Mouse (Mus musculus) neural tube, embryonic 11.5 days (tissue): Measurements from ENCODE around the gene Ephb2. TPM values are rescaled to one million over a fixed set of nuclear protein-coding genes. Genes with fewer than 3 reads are reported as not detected.

ENCODE experiments used
- ATAC-seq: fragments of 200-750 bp; cut with Nextera tagmentation; 2 replicates; pipeline ENCODE4 v1.8.0; 2017; ENCODE audit warnings: moderate number of reproducible peaks, mild to moderate bottlenecking, moderate TSS enrichment, moderate library complexity; ENCODE audit not compliant: insufficient read depth, low FRiP score, low TSS enrichment
- DNase-seq: peaks from one replicate; pipeline ENCODE4 v3.0.0-alpha.2; 2015; ENCODE audit warnings: low spot score
- H3K27ac ChIP-seq: fragments of 300-500 bp; sonication (generic); 2 replicates; pipeline ENCODE4 v1.5.1; 2014; ENCODE audit warnings: low read depth, mild to moderate bottlenecking, low read length
- H3K27me3 ChIP-seq: fragments of 300-500 bp; sonication (generic); 2 replicates; pipeline ENCODE4 v1.6.1; 2014; ENCODE audit warnings: mild to moderate bottlenecking, low read length, mixed read lengths; ENCODE audit not compliant: control insufficient read depth, insufficient read depth
- H3K36me3 ChIP-seq: fragments of 300-500 bp; sonication (generic); 2 replicates; pipeline ENCODE4 v1.6.1; 2014; ENCODE audit warnings: mild to moderate bottlenecking, low read length, moderate library complexity, mixed read lengths; ENCODE audit not compliant: control insufficient read depth, insufficient read depth
- H3K4me1 ChIP-seq: fragments of 300-500 bp; sonication (generic); 2 replicates; pipeline ENCODE4 v1.6.1; 2014; ENCODE audit warnings: low read length, mixed read lengths; ENCODE audit not compliant: control insufficient read depth, insufficient read depth
- H3K4me2 ChIP-seq: fragments of 300-500 bp; sonication (generic); 2 replicates; pipeline ENCODE4 v1.6.1; 2014; ENCODE audit warnings: low read depth, mild to moderate bottlenecking, moderate library complexity
- H3K4me3 ChIP-seq: fragments of 300-500 bp; sonication (generic); 2 replicates; pipeline ENCODE4 v1.5.1; 2014; ENCODE audit warnings: low read depth, low read length
- H3K9ac ChIP-seq: fragments of 300-500 bp; sonication (generic); 2 replicates; pipeline ENCODE4 v1.6.1; 2014; ENCODE audit warnings: mild to moderate bottlenecking, low read length
- H3K9me3 ChIP-seq: fragments of 300-500 bp; sonication (generic); 2 replicates; pipeline ENCODE4 v1.6.1; 2016; ENCODE audit warnings: low read length; ENCODE audit not compliant: control insufficient read depth
- WGBS: fragments of 180-500 bp; shearing (Covaris S2); extraction: QIAGEN DNeasy Blood & Tissue Kit; methylation state at CpG from one replicate; pipeline ENCODE4 v1.1.7; 2014; 5-methylcytosine and 5-hydroxymethylcytosine counted together
- polyA plus RNA-seq: library from polyadenylated mRNA; unstranded; fragments of >200 nt; fragmentation: Nextera tagmentation; extraction: Ambion mirVana; gene quantifications from 2 replicates; pipeline ENCODE4 v1.2.1, GENCODE M21; 2014

Ephb2 gene
- polyA plus RNA-seq, 1 experiment from 2014 or later = 20.4 TPM

DNA sequence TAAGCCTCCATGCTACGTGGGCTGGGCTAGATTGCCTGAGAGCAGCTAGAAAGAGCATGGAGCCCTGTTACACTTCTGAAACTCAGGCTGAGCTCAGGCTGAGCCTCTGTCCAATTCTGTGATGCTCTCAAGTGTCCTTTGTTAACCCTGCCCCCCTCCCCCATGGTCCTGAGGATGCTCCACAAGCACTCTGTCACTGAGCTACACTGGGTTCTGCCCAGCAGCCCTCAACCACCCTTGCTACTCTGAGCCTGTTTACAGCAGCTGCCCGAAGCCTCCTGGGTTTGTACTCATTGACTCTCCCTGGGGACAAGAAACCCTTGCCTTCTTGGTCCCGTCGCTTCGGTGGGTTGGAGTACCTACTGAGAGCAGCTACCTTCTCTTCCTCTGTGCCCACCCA lies 63.5 kb downstream of the Ephb2 start:
- DNase-seq (no peak), ATAC-seq (no peak)
- peaks cover 42% of the 10 kb centered on the region for H3K4me1 ChIP-seq
- no peak overlapping the region for H3K9ac ChIP-seq
- H3K27me3 ChIP-seq = no peaks in the 10 kb centered on the region
- H3K36me3 ChIP-seq = peaks cover 4% of the 10 kb centered on the region; the same call in 1 of the 2 replicates
- H3K9me3 ChIP-seq = no peaks in the 10 kb centered on the region
- WGBS = 64% methylated on average over 5 of the region's 5 CpGs
- no peak overlapping the region for H3K4me2 ChIP-seq
- 0 out of 2 replicates have a peak overlapping the region, but pooled peaks have one; percentile 9 for H3K27ac ChIP-seq
- H3K4me3 ChIP-seq = no peak overlapping the region

DNA sequence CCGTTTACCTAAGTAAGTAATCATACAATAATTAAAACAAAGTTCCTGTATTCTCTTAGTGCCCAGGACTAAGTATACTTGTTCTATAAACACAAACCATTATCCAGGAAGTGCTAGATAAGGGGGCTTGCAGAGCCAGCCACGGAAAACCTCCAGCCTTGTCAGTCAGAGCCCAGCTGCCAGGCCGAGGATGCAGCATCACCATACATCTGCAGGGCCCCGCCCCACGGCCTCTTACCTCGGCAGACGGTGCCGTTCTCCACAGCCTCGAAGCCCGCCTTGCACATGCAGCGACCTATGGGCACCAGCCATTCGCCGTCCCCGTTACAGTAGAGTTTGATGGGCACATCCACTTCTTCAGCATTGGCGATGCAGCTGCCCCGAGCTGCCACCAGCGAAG lies 65.1 kb downstream of the Ephb2 start:
- no peak overlapping the region for H3K27ac ChIP-seq
- no peak overlapping the region for H3K4me3 ChIP-seq
- no peaks in the 10 kb centered on the region for H3K9me3 ChIP-seq
- peaks cover 4% of the 10 kb centered on the region; the same call in 1 of the 2 replicates for H3K36me3 ChIP-seq
- peaks cover 27% of the 10 kb centered on the region for H3K4me1 ChIP-seq
- no peak overlapping the region for H3K9ac ChIP-seq
- no peak for DNase-seq
- no peaks in the 10 kb centered on the region for H3K27me3 ChIP-seq
- H3K4me2 ChIP-seq = no peak overlapping the region
- no peak for ATAC-seq
- WGBS = 94% methylated on average over 17 of the region's 17 CpGs

DNA sequence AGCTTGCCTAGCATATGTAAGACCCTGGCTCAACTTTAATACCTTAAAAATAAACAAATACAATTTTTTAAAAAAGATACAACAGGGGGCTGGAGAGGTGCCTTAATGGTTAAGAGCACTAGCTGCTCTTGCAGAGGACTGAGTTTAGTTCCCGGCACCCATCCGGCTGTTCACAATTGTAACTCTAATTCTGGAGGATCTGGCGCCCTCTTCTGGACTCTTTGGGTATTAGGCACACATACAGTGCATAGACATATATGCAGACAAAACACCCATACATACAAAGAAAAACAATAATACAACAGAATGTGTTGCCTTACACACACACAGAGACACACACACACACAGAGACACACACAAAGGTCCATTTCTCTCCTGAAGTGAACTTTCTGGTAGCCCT lies 67.3 kb downstream of the Ephb2 start:
- DNase-seq = no peak
- ATAC-seq = no peak
- 92% methylated on average over 3 of the region's 3 CpGs for WGBS
- H3K9me3 ChIP-seq = no peaks in the 10 kb centered on the region
- H3K27me3 ChIP-seq = no peaks in the 10 kb centered on the region
- H3K4me3 ChIP-seq = no peak overlapping the region
- no peak overlapping the region for H3K9ac ChIP-seq
- peaks cover 4% of the 10 kb centered on the region; the same call in 1 of the 2 replicates for H3K36me3 ChIP-seq
- no peak overlapping the region for H3K27ac ChIP-seq
- H3K4me2 ChIP-seq = no peak overlapping the region
- peaks cover 18% of the 10 kb centered on the region for H3K4me1 ChIP-seq

GRCm38 (mm10) chr4:136765080-136765479 lies 70.7 kb downstream of the Ephb2 start:
- Histone ChIP-seq H3K9me3 (no peaks in the 10 kb centered on the region), H3K27me3 (no peaks in the 10 kb centered on the region), H3K4me2 (no peak overlapping the region), H3K4me1 (peaks cover 15% of the 10 kb centered on the region), H3K4me3 (no peak overlapping the region), H3K9ac (no peak overlapping the region), H3K27ac (no peak overlapping the region), H3K36me3 (no peaks in the 10 kb centered on the region)
- ATAC-seq = no peak
- no peak for DNase-seq
- 66% methylated on average over 7 of the region's 7 CpGs for WGBS

- H3K27ac ChIP-seq = no peak overlapping the region
- H3K4me2 ChIP-seq = no peak overlapping the region
- H3K36me3 ChIP-seq = no peaks in the 10 kb centered on the region
- no peak overlapping the region for H3K4me3 ChIP-seq
- H3K27me3 ChIP-seq = no peaks in the 10 kb centered on the region
- ATAC-seq (no peak), DNase-seq (no peak)
- H3K9me3 ChIP-seq = no peaks in the 10 kb centered on the region
- no peak overlapping the region for H3K9ac ChIP-seq
- 33% methylated on average over 5 of the region's 5 CpGs for WGBS
- peaks cover 15% of the 10 kb centered on the region for H3K4me1 ChIP-seq
Observed at GRCm38 (mm10) chr4:136763349-136763748, 72.4 kb downstream of the Ephb2 start.

DNA sequence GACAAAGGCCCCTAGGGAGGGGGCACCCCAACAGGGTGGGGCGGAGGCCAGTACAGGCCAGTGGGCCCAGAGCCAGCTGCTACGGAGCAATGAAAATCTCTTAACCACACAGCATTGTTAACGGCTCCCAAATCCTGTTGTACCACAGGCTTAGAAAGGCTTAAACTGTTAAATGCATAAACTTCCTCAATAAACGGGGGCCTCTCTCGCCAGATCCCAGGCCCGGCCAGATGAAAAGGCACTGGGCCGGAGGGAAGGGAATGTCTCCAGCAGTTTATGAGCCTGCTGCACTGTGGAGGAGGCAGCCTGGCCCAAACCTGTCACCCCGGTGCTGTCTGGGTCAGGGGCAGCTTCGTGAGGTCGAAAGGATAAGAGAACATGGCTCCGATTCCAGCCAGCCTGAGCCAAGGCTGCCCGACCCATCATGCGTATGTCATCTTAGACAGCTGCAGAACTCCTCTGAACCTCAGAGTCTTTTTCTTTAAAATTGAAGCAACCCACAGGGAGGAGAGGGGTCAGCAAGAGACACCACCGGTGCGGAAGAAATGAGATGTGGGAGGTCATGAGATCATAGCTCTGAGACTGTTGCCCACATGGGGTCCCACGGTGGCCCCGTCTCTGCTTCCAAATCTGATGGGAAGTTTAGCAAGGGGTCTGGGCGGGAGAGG lies 73.9 kb downstream of the Ephb2 start:
- Histone ChIP-seq H3K27ac (0 out of 2 replicates have a peak overlapping the region, but pooled peaks have one; percentile 5), H3K27me3 (no peaks in the 10 kb centered on the region), H3K9ac (no peak overlapping the region; the same call in 1 of the 2 replicates), H3K4me1 (peaks cover 27% of the 10 kb centered on the region), H3K4me3 (no peak overlapping the region), H3K9me3 (no peaks in the 10 kb centered on the region), H3K4me2 (no peak overlapping the region), H3K36me3 (no peaks in the 10 kb centered on the region)
- ATAC-seq (no peak), DNase-seq (no peak)
- WGBS = 19% methylated on average over 18 of the region's 18 CpGs

- DNase-seq (no peak), ATAC-seq (no peak)
- 56% methylated on average over 11 of the region's 11 CpGs for WGBS
- Histone ChIP-seq H3K4me1 (peaks cover 37% of the 10 kb centered on the region), H3K4me2 (no peak overlapping the region), H3K27me3 (no peaks in the 10 kb centered on the region), H3K9me3 (no peaks in the 10 kb centered on the region), H3K36me3 (no peaks in the 10 kb centered on the region), H3K27ac (no peak overlapping the region), H3K9ac (no peak overlapping the region), H3K4me3 (no peak overlapping the region)
Observed at GRCm38 (mm10) chr4:136760882-136761281, 74.9 kb downstream of the Ephb2 start.

DNA sequence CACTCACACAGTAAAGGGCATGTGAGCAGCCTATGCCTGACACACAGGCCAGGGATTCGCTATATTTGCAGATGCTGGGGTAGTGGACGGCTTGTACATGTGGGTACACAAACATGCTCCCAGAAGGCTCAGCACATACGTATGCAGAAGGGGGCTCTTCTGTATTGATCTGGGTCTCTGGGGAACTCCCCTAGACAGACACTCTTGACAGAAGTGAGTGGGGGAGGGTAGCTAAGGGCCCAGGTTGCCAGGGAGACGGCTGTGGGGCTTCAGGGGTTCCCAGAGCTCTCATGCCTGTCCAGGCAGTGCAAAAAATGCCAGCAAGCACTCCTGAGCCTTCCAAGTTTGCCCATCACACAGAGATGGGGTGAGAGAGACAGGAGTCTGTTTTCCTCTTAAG lies 78.7 kb downstream of the Ephb2 start:
- DNase-seq = peak; percentile 68
- Histone ChIP-seq H3K4me1 (peaks cover 48% of the 10 kb centered on the region), H3K36me3 (no peaks in the 10 kb centered on the region), H3K27ac (peak overlapping the region; percentile 98), H3K9ac (peak overlapping the region; percentile 31), H3K27me3 (no peaks in the 10 kb centered on the region), H3K4me3 (no peak overlapping the region), H3K4me2 (peak overlapping the region; percentile 20; the same call in 1 of the 2 replicates), H3K9me3 (no peaks in the 10 kb centered on the region)
- peak; percentile 31 for ATAC-seq
- 31% methylated on average over 4 of the region's 4 CpGs for WGBS

GRCm38 (mm10) chr4:136756486-136756885 lies 79.3 kb downstream of the Ephb2 start:
- Histone ChIP-seq H3K9me3 (no peaks in the 10 kb centered on the region), H3K4me1 (peaks cover 48% of the 10 kb centered on the region), H3K4me2 (0 out of 2 replicates have a peak overlapping the region, but pooled peaks have one; percentile 8), H3K27ac (peak overlapping the region; percentile 98), H3K9ac (peak overlapping the region; percentile 31), H3K27me3 (no peaks in the 10 kb centered on the region), H3K36me3 (no peaks in the 10 kb centered on the region), H3K4me3 (no peak overlapping the region)
- DNase-seq = no peak
- 54% methylated on average over 6 of the region's 6 CpGs for WGBS
- no peak for ATAC-seq
